Mouse (Mus musculus) T-helper 1 cell (primary cell): ENCODE data around the gene Olfr394.
"Not testable (repeated sequence)": the region's sequence is repeated elsewhere in the genome, so short reads cannot be mapped to it uniquely, and the experiment has no call there.

Source experiments
- in situ Hi-C: fragments of 300-600 bp; cut with MboI, MseI; formaldehyde crosslinking; loops from one replicate; pipeline ENCODE4 v1.15.1; 2025; ENCODE audit warnings: high pct_unique_total_duplicates

Olfr394 gene

GRCm38 (mm10) chr11:73890671-73891070 lies at the start of gene Olfr394:
Olfr394 (minus strand) TSS chr11:73890771.
- in situ Hi-C loops = no loop called here

GRCm38 (mm10) chr11:73936377-73936776 lies 45.8 kb upstream of the Olfr394 start, which contains the start of gene Olfr23:
Olfr23 (plus strand) TSS chr11:73936677.
- in situ Hi-C loops = no loop called here

GRCm38 (mm10) chr11:73909199-73909598 lies 18.6 kb upstream of the Olfr394 start, which contains the start of gene Olfr395:
Olfr395 (minus strand) TSS chr11:73909299.
- in situ Hi-C loops = not testable (repeated sequence)

- in situ Hi-C loops = no loop called here
Observed at GRCm38 (mm10) chr11:73851354-73851753, 39.2 kb downstream of the Olfr394 start, which contains the start of gene Olfr393. Olfr393 (minus strand) TSS chr11:73851454.
